Mouse (Mus musculus): ENCODE results near the gene Gusb.

GRCm38 (mm10) chr5:130033869-130034268 lies 31.0 kb upstream of the Gusb start:
- TF ChIP-seq CTCF (IDR thresholded peaks at IDR 0.05; ENCODE audit: borderline replicate concordance, control insufficient read depth, extremely low read depth, insufficient read depth, low read length, poor library complexity) (no peak), POLR2A (IDR thresholded peaks at IDR 0.05; ENCODE audit: control insufficient read depth, extremely low read depth, insufficient read depth, low read length, poor library complexity) (no peak)

All from thymus, adult 2 months (tissue).